Mouse (Mus musculus) urinary bladder, postnatal 10 days (tissue): ENCODE results near the gene Plcb3.
"Not testable (repeated sequence)": the region's sequence is repeated elsewhere in the genome, so short reads cannot be mapped to it uniquely, and the experiment has no call there.

Experiments used
- DNase-seq: peaks from one replicate; pipeline ENCODE4 v3.0.0; 2022; ENCODE audit warnings: low spot score

Gene Plcb3

GRCm38 (mm10) chr19:6975537-6976521 lies at the start of gene Plcb3:
Gene Plcb3, minus strand, starts transcription at chr19:6976470.
- no peak for DNase-seq

GRCm38 (mm10) chr19:7020224-7020641 lies 44.0 kb upstream of the Plcb3 start:
- DNase-seq, result no peak

DNA sequence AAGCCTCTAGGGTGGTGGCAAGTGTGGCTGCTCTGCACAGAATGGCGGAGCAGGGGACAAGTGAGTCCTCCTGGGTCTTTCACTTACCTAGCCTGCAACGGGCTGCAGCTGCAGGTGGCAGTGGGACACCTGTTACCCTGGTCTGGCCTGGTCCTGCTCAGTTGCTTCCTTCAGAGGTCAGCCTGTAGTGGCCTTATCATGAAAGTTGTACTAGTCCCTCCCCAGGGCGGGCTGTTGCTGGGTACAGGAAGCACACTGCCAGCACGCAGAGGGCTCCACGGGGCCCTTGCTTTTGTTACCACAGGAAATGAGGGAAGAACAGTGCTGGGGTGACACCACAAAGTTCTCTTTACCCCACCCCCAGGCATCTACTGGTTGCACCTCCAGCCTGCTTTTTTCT lies 42.9 kb upstream of the Plcb3 start, which contains the start of gene Fermt3:
Gene Fermt3 (minus strand): TSS at position 279 of the 400 bp plus-strand sequence.
- no peak for DNase-seq

- no peak for DNase-seq
These were observed 42.3 kb upstream of the Plcb3 start for GRCm38 (mm10) chr19:7018546-7018945.

DNA sequence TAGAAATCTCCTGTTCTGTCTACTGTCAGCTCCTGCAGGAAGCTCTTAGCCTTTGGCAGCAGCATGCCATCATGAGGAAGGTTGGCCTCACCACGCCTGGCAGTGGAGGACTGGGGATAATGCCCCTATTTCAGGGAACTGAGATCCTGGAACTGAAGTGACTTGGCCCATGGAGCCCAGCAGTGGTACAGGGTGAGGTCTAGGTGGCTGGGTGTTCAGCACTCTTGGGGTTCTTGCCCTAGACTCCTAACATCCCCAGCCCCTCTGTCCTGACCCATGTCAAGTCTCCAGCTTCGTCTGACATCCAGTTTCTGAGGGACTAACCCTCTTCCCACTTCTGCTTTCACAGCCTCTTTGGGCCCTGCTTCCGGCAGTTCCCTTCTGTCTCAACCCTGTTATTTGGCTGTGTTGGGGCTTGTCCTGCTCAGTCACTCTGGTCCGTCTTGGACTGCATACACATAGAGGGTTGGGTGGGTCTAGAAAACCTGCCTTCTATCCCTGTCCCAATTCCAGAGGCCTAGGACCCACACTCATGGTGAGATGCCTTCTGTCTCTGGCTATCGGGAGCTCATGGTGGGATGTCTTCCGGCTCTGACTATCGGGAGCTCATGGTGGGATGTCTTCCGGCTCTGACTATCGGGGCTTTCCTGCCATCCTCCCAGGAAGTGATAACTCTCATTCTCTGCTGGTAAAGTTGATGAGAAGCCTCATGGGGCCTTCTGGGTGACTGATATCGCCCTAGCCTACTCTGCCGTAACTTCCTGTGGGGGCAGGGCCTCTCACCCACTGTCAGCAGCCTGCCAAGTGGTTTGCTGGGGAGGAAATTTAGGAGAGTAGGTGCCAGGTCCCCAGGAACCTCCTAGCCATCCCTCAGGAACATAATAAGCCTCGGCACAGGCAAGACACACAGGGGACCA lies 41.5 kb upstream of the Plcb3 start:
- DNase-seq, result no peak

- DNase-seq, result no peak
These were observed 38.3 kb upstream of the Plcb3 start for GRCm38 (mm10) chr19:7014481-7015135.

DNA sequence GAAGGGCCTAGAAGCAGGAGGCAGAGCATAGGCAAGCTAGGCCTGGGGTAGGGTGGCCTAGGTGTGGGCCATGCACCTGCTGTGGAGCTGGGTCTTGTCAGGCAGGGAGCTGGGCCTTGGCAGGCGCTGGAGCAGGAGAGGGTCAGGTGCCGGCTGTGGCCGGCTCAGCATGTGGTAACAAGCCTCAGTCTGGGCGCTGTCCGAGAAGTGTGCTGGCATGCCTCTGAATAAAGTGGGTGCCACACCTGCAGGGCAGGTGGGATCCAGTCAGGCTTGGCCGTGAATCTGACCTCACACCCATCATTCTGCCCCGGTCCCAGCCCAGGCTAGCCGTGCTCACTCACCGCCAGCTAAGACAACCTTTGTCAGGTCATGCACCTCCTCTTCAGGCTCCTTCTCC lies 37.7 kb upstream of the Plcb3 start:
- DNase-seq, result no peak

DNA sequence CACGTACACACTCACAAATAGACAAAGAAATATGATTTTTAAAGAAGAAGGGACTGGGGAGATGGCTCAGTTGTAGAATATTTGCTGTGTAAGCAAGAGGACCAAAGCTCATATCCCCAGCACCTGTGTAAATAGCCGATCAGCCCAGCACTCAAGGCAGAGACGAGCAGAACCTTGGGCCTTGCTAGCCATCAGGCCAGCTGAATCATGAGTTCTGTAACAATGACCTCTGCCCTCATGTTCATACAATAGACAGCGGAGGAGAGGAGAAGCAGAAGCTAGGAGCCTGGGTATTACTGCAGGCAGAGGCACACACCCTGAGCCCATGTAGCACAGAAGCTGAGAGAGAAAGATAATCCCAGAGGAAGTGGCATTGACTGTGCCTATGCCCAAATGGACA lies 36.2 kb upstream of the Plcb3 start:
- no peak for DNase-seq

- DNase-seq, result no peak
These were observed 30.8 kb upstream of the Plcb3 start for GRCm38 (mm10) chr19:7006892-7007593.

DNA sequence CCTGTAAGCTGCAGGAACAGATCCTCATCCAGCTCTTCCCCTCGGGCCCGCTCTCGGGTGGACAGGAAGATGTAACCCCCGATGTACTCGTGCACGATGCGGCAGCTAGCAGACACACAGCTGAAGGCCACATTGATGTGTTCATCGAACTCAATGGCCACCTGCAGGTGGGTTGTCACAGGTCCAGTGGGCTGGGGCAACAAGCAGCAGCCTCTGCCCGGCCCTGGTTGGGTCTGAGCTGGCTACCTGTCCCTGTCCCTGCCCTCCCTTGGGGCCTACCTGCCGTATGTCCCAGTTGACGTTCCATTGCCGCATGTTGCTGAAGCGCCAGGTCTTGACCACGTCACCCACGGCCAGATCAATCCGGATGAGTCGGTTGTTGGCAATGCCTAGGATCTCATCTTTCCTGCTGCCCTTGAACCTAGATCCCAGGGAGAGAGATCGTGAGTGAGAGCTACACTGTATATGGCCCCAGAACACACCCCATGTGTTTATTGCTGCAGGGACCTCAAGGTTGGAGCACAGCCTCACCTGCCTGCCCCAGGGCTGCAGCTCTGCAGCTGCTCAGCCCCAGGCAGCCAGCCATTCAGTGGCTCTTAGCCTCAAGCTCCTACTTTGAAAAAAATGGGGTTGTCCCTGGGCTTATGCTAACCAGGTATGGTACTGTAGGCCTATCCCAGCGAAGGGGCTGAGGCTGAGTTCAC lies 23.2 kb upstream of the Plcb3 start:
- DNase-seq, result no peak

- DNase-seq, result no peak
These were observed 21.5 kb upstream of the Plcb3 start for GRCm38 (mm10) chr19:6997721-6998290.

- no peak for DNase-seq
These were observed 19.7 kb upstream of the Plcb3 start, which contains the start of the genes Nudt22 and Trpt1 for GRCm38 (mm10) chr19:6996006-6996405. Gene Nudt22, minus strand, starts transcription at chr19:6996117. Gene Trpt1, plus strand, starts transcription at chr19:6996131.

DNA sequence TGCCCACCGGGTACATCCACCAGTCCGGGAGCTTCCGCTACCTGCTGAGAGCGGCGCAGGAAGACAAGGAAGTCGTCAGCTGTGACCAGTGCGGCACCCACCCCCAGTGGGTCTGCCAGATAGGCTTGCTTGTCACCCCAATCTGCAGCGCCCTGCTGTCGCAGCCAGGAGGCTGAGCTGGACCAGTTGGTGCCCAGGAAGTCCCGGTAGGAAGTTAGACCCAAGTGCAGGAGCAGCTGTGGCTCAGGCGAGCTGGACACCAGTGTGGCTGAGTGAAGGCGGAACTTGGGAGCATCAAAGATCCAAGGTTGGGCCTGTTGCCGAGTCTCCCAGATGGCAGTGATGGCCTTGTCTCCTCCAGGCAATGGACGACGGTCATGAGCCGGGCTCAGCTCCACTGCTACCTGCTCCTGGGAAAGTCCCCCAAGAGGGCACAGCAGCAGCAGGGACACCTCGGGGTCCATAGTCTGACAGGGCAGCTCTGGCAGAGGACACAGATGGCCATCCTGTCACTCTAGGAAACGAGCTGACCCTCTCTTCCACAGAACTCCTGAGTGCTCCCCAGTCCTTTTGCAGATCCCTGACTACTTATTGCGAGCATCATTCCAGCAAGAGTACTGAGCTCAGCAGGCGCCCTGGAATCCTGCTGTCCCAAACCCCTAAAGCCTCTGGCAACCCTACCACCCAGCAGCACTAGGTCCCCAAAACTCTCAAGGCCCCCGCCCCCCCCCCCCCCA lies 19.2 kb upstream of the Plcb3 start:
- DNase-seq, result no peak

- no peak for DNase-seq
These were observed 18.2 kb upstream of the Plcb3 start for GRCm38 (mm10) chr19:6994489-6994888.

DNA sequence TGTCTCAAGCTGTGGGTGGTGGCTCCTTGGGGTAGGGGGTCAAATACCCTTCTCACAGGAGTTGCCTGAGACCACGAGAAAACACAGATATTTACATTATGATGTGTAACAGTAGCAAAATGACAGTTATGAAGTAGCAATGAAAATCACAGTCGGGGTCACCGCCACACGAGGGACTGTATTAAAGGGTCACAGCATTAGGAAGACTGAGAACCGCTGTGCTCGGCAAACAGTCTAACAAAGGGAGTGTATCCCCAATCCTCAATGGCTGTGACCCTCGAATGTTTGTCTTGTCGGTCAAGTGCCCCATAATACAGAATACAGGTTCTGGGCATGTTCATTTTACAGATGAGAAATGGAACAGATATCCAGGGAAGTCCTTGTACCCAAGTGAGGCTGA lies 17.7 kb upstream of the Plcb3 start:
- DNase-seq, result no peak

- no peak for DNase-seq
These were observed 16.9 kb upstream of the Plcb3 start for GRCm38 (mm10) chr19:6993011-6993770.

DNA sequence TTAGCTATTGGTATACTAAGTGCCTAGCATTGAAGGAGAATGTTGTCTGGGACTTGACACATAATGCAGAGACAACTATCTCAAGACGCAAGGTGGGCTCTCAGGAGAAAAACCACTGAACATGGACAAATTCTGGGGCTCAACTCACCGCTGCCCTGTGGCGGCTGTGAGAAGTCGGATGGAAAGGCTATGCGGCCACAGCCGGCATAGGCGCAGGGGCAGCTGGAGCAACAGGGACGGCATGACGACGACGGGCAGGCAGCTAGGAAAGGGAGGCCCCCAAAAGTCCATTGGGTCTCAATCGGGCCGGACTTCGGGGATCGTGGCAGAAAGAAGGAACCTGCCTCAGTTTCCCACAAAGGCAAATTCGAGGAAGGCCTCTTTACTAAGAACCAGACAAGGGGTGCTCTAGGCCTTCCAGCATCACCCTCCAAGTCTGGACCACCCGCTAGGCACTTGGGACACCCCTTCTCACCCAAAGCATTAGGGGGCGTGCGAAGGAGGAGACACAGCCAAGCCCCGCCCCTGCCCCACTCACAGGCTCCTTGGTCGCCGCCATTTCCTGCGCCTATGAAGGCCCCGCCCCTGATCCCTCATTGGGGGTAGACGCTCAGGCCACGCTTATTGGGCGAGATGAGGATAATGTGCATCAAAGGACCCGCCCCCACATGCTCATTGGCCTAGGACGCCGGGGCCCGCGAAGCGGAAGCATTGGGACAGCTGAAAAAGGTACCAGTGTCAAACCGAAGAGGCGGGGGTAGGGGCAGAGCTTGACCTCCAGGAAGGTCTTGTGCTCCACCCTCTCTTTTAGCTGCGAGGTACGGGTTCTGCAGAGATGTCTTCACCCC lies 16.0 kb upstream of the Plcb3 start, which contains the start of gene Dnajc4:
Gene Dnajc4 (minus strand): TSS at position 562 of the 848 bp plus-strand sequence.
- DNase-seq, result peak; percentile 74

DNA sequence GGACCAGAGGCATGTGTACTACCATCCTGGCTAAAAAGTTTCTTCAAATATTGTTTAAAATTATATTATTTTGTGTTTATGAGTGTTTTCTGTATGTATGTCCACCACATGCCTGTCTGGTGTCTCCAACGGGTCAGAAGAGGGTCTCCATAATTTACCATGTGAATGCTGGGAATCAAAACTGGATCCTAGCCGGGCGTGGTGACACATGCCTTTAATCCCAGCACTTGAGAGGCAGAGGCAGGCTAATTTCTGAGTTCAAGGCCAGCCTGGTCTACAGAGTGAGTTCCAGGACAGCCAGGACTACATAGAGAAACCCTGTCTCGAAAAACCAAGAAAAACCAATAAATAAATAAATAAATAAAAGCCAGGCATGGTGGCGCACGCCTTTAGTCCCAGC lies 14.9 kb upstream of the Plcb3 start:
- not testable (repeated sequence) for DNase-seq
